Mouse (Mus musculus) erythroid progenitor cell, adult 5-6 weeks (primary cell): ENCODE data around the gene Mchr1. TPM values are rescaled to one million over a fixed set of nuclear protein-coding genes. Genes with fewer than 3 reads are reported as not detected.

Experiments
- ATAC-seq: replicated peaks from 2 replicates; pipeline ENCODE4 v1.8.0; 2016; ENCODE audit warnings: moderate number of reproducible peaks, mild to moderate bottlenecking, moderate TSS enrichment, inconsistent platforms; ENCODE audit not compliant: poor library complexity, low FRiP score, severe bottlenecking
- total RNA-seq, 2 experiments: library from RNA; stranded (forward) in 1 of 2; stranded (reverse) in 1 of 2; fragments of 150-400 nt in 1 of 2; fragments of 186-747, 209-891 nt in 1 of 2; gene quantifications; 2 replicates each; pipeline versions ENCODE4 v1.2.3 to v1.2.4; 2015 to 2017; ENCODE audit warnings: low replicate concordance in 2 of 2

Mchr1 gene
- total RNA-seq, 2 experiments from 2014 or later: not detected

DNA sequence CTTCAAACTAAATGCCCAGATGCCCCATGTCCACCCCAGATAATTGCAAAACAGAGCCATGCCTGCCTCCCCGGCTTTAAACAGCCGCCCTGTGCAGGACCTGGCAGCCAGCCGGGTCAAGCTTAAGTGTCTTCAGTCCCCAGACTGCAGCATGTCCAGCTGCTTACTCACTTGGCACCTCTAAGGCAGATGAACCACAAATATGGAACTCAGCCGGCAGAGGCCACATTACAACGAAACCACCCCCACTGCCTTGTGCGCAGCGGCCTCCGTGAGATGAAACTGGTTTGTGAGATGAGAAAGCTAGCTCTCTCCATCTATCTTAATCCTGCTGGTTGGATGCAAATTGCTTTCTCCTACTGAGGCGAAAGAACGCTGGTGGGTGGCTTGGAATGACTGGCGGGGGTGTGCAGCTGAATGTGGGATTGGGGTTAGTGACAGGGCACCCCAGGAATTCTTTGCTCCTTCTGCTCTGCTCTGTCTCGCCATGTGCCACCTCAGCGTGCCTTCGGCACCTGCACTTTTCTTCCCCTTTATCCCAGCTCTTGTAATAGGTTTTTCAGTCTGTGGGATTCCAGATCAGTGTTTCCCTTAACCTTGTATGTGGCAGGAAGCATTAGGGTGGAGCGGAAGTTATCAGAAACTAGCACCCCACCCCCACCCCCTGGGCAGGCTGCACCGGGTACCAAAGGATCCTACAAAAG is 29.2 kb downstream of the Mchr1 start:
- ATAC-seq: no peak

DNA sequence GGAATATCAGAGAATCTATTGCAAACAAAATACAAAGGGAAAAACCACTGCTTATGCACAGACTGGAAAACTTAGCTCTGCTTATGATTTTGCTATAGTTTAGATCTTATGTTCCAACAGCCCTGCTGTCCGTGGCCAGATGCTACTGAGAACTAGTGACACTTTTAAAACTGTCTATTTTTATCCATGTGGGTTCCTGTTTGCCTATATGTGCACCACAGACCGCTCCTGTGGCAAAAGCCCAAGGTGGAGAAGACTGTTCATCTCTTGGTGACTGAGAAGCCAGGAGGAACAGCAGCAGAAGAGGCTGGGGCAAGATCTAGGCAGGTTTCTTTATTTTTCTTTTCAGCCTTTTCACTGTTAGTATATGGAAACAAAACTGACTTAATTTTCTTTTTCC is 32.1 kb downstream of the Mchr1 start:
- no peak for ATAC-seq

DNA sequence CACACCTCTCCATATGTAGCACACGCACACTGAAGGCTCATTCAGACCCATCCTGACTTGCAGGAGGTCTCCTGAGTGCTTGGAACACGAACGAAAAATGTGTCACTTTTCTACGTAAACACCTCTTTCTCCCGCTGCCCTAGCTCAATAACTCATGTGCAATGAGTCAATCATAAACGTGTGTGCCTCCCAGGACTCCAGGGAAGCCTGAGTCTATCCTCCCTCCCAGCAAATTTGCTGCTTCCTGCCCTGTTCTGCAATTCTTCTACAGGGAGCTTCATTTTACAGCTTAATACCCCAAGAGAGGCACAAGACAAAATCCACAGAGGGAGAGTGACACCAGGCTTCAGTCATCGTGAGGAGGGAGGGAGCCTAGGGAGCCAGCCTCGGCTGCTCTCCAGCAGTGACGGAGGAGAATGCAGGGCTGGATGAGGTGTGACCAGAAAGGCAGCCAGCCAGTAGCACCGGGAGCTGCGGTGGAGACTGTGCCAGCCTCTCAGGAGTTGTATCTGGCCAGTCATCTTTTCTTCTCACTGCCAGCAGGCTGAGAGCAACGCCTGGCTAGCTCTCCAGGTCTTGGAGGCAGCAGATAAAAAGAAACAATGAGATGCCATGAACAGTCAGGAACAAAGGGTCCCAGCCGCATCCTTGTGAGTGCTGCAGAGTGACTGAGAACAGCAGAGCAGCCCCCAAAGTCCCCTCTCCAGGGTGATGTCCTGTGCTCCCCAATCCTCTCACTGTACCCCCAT is 37.2 kb downstream of the Mchr1 start:
- ATAC-seq: no peak

DNA sequence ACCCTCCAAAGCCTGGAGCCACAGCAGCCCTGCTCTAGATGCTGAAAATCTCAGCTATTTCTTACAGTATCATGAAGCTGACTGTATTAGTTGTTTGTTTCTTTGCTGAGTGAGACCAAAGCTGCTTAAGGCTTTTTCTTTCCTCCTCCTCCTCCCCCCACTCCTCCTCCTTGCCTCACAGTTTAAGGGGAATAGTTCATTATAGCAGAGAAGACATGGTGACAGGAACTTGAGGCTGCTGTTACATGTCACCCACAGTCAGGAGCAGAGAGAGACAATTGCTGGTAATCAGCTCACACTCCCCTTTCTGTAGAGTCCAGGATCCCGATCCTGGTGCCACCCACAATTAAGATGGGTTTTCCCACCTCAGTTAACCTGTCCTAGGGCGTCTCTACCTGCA is 38.1 kb downstream of the Mchr1 start:
- no peak for ATAC-seq

DNA sequence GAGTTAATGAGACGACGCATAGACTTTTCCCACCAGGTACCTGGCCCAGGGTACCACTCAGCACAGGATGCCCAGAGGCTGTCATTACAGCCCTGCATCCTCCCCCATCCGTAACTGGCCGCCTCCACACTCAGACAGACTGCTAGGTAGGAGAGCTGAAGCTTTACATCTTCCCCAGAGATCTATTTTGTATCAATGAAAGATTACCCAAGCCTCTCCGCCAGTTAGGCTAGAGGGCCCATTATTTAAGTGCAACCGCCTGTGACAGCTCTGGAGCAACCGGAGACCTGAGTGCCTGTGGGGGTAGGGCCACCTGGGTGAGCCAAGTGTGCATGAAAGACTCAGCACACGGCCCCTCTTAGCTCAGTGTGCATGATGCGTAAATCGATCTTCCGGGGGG is 42.6 kb downstream of the Mchr1 start:
- ATAC-seq: no peak

DNA sequence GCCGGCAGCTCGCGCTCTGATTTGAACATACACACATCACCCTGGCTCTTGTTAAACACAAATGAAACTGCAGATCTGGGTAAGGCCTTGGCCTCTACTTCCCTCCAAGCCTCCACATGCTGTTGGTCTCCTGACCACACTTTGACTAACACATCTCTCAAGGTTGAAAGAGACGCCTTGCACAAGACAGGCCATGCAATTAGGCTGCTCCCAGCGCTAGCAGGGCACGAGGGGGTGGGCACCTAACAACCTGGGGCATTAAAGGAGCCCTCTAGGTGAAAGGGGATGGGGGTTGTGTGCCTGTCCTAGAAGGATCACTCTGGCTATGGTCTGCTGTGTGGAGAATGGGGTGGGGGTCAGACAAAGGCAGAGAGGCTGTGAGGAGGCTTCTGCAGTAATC is 43.4 kb downstream of the Mchr1 start:
- ATAC-seq: no peak

DNA sequence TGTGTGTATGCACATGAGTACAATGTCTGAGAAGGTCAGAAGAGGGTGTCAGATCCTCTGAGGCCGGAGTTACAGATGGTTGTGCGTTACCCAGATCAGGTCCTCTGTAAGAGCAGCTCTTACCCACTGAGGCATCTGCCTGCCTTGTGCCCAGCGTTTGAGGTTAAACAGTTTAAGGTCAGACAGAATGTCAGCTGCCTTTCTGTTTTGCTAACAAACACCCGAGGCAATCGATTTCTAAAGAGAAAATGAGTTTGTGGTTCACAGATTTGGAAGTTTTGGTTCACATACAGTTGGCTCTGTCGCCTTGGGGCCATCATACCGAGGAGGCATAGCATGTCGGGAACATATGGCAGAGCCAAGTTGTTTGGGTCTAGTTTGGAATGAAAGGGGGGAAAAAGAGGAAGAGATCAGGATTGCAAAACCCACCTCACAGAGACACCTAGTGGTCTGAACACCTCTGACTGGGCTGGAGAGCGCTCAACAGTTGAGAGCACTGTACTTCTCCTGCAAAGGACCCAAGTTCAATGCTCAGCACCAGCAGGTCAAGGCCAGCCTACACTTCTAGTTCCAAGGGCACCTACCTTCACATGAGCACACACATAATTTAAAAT is 48.9 kb downstream of the Mchr1 start:
- no peak for ATAC-seq

Other genes starting within 250 kb of the Mchr1 start
- gene Mrtfa, start 44.7 kb upstream of the Mchr1 start, total RNA-seq (2015; ENCODE audit: low replicate concordance): 11.5 and 14.3 TPM in 2 replicates
- gene Mrtfa, start 44.7 kb upstream of the Mchr1 start, total RNA-seq (2017; ENCODE audit: low replicate concordance): 3.5 and 9.0 TPM in 2 replicates
- gene Slc25a17, start 125.3 kb downstream of the Mchr1 start, total RNA-seq (2015; ENCODE audit: low replicate concordance): 18.0 and 36.0 TPM in 2 replicates
- gene Slc25a17, start 125.3 kb downstream of the Mchr1 start, total RNA-seq (2017; ENCODE audit: low replicate concordance): 17.8 and 35.9 TPM in 2 replicates
- 22.7 and 30.6 TPM in 2 replicates for gene St13, start 164.6 kb downstream of the Mchr1 start, total RNA-seq (2015; ENCODE audit: low replicate concordance)
- gene St13, start 164.6 kb downstream of the Mchr1 start, total RNA-seq (2017; ENCODE audit: low replicate concordance): 34.4 and 46.5 TPM in 2 replicates
- gene Xpnpep3, start 164.6 kb downstream of the Mchr1 start, total RNA-seq (2015; ENCODE audit: low replicate concordance): 12.6 and 16.9 TPM in 2 replicates
- 8.6 and 20.8 TPM in 2 replicates for gene Xpnpep3, start 164.6 kb downstream of the Mchr1 start, total RNA-seq (2017; ENCODE audit: low replicate concordance)
- not detected in 2 replicates for gene Dnajb7, start 172.8 kb downstream of the Mchr1 start, total RNA-seq (2015; ENCODE audit: low replicate concordance)
- gene Dnajb7, start 172.8 kb downstream of the Mchr1 start, total RNA-seq (2017; ENCODE audit: low replicate concordance): not detected in 2 replicates
- gene Rbx1, start 230.8 kb downstream of the Mchr1 start, total RNA-seq (2015; ENCODE audit: low replicate concordance): 65.4 and 79.6 TPM in 2 replicates
- gene Rbx1, start 230.8 kb downstream of the Mchr1 start, total RNA-seq (2017; ENCODE audit: low replicate concordance): 52.0 and 67.4 TPM in 2 replicates